Mouse (Mus musculus): Measurements from ENCODE around the gene Tmem208. TPM values are rescaled to one million over a fixed set of nuclear protein-coding genes. Genes with fewer than 3 reads are reported as not detected.

The Tmem208 gene
- polyA plus RNA-seq, 1 experiment from 2014 or later = 141 TPM

GRCm38 (mm10) chr8:105355179-105356024 is 29.2 kb downstream of the Tmem208 start:
- no peak overlapping the region for H3K9ac ChIP-seq (ENCODE audit: low read depth, low read length)
- no peak for ATAC-seq
- no peak overlapping the region for H3K27ac ChIP-seq (ENCODE audit: low read length)
- peaks cover 8% of the 10 kb centered on the region; the same call in 1 of the 2 replicates for H3K4me1 ChIP-seq (ENCODE audit: control insufficient read depth, insufficient read depth, low read length)
- no peak overlapping the region for H3K4me3 ChIP-seq (ENCODE audit: low read length)
- no peaks in the 10 kb centered on the region for H3K9me3 ChIP-seq (ENCODE audit: control insufficient read depth, low read length)
- 69% methylated on average over 26 of the region's 26 CpGs for WGBS
- no peaks in the 10 kb centered on the region for H3K27me3 ChIP-seq (replicated peaks; ENCODE audit: control insufficient read depth, insufficient read depth, low read length)
- H3K36me3 ChIP-seq (ENCODE audit: control insufficient read depth, insufficient read depth, low read length) = no peaks in the 10 kb centered on the region
- H3K4me2 ChIP-seq (ENCODE audit: low read depth, low read length) = no peak overlapping the region

GRCm38 (mm10) chr8:105356681-105357080 is 30.5 kb downstream of the Tmem208 start:
- H3K27me3 ChIP-seq (replicated peaks; ENCODE audit: control insufficient read depth, insufficient read depth, low read length) = no peaks in the 10 kb centered on the region
- no peaks in the 10 kb centered on the region for H3K9me3 ChIP-seq (ENCODE audit: control insufficient read depth, low read length)
- WGBS = 85% methylated on average over 14 of the region's 14 CpGs
- H3K36me3 ChIP-seq (ENCODE audit: control insufficient read depth, insufficient read depth, low read length) = no peaks in the 10 kb centered on the region
- H3K4me3 ChIP-seq (ENCODE audit: low read length) = no peak overlapping the region
- peaks cover 8% of the 10 kb centered on the region; the same call in 1 of the 2 replicates for H3K4me1 ChIP-seq (ENCODE audit: control insufficient read depth, insufficient read depth, low read length)
- no peak overlapping the region for H3K27ac ChIP-seq (ENCODE audit: low read length)
- no peak for ATAC-seq
- H3K4me2 ChIP-seq (ENCODE audit: low read depth, low read length) = no peak overlapping the region
- no peak overlapping the region for H3K9ac ChIP-seq (ENCODE audit: low read depth, low read length)

DNA sequence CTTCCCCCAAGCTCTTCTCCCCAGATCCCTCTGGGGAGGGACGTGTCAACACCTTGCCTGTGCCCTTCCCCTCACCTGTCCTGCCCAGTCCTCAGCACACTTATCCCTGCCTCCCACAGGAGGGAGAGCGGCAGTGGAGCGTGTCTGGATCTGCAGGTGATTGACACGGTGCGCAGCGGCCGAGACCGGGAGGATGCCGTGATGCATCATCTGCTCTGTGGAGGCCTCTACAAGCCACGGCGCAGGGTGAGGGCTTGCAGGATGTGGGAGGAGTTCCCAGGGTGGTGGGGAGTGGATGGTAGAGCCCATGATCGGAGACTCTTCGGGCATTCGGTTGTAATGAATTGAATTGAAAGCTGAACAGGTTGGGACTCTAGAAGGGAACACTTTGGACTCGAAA is 33.1 kb downstream of the Tmem208 start:
- H3K4me2 ChIP-seq (ENCODE audit: low read depth, low read length) = no peak overlapping the region
- no peak for ATAC-seq

GRCm38 (mm10) chr8:105359646-105360045 is 33.5 kb downstream of the Tmem208 start:
- 40% methylated on average over 4 of the region's 4 CpGs for WGBS
- Histone ChIP-seq H3K9ac (ENCODE audit: low read depth, low read length) (no peak overlapping the region), H3K27ac (ENCODE audit: low read length) (no peak overlapping the region), H3K4me1 (ENCODE audit: control insufficient read depth, insufficient read depth, low read length) (peaks cover 13% of the 10 kb centered on the region), H3K4me3 (ENCODE audit: low read length) (no peak overlapping the region), H3K27me3 (replicated peaks; ENCODE audit: control insufficient read depth, insufficient read depth, low read length) (no peaks in the 10 kb centered on the region), H3K4me2 (ENCODE audit: low read depth, low read length) (no peak overlapping the region), H3K36me3 (ENCODE audit: control insufficient read depth, insufficient read depth, low read length) (no peaks in the 10 kb centered on the region), H3K9me3 (ENCODE audit: control insufficient read depth, low read length) (no peaks in the 10 kb centered on the region)
- peak; percentile 43; the same call in 1 of the 2 replicates for ATAC-seq

More for the DNA sequence above, 33.1 kb downstream of the Tmem208 start:
- no peaks in the 10 kb centered on the region for H3K9me3 ChIP-seq (ENCODE audit: control insufficient read depth, low read length)
- H3K4me3 ChIP-seq (ENCODE audit: low read length) = no peak overlapping the region
- WGBS = 71% methylated on average over 15 of the region's 15 CpGs
- no peaks in the 10 kb centered on the region for H3K27me3 ChIP-seq (replicated peaks; ENCODE audit: control insufficient read depth, insufficient read depth, low read length)
- H3K9ac ChIP-seq (ENCODE audit: low read depth, low read length) = no peak overlapping the region
- H3K27ac ChIP-seq (ENCODE audit: low read length) = no peak overlapping the region
- H3K4me1 ChIP-seq (ENCODE audit: control insufficient read depth, insufficient read depth, low read length) = peaks cover 13% of the 10 kb centered on the region
- H3K36me3 ChIP-seq (ENCODE audit: control insufficient read depth, insufficient read depth, low read length) = no peaks in the 10 kb centered on the region

- Histone ChIP-seq H3K9ac (ENCODE audit: low read depth, low read length) (no peak overlapping the region), H3K27ac (ENCODE audit: low read length) (peak overlapping the region; percentile 47), H3K27me3 (replicated peaks; ENCODE audit: control insufficient read depth, insufficient read depth, low read length) (no peaks in the 10 kb centered on the region), H3K4me1 (ENCODE audit: control insufficient read depth, insufficient read depth, low read length) (peaks cover 5% of the 10 kb centered on the region), H3K4me2 (ENCODE audit: low read depth, low read length) (no peak overlapping the region), H3K9me3 (ENCODE audit: control insufficient read depth, low read length) (no peaks in the 10 kb centered on the region), H3K36me3 (ENCODE audit: control insufficient read depth, insufficient read depth, low read length) (no peaks in the 10 kb centered on the region), H3K4me3 (ENCODE audit: low read length) (no peak overlapping the region)
- WGBS = 53% methylated on average over 12 of the region's 12 CpGs
- peak; percentile 39 for ATAC-seq
Measured at GRCm38 (mm10) chr8:105361751-105362702, 35.9 kb downstream of the Tmem208 start.

DNA sequence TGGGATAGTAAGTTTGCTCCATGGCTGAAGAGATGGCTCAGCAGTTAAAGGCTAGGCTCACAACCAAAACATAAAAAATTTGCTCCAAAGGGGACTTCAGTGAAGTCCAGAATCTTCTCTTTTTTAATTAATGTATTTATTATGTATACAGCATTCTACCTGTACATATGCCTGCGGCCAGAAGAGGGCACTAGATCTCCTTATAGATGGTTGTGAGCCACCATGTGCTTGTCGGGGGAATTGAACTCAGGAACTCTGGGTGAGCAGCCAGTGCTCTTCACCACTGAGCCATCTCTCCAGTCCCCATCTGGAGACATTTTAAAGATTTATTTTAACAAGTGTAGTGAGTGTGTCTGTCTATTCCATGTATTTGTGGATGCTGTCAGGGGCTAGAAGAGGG is 41.0 kb downstream of the Tmem208 start:
- H3K4me3 ChIP-seq (ENCODE audit: low read length) = no peak overlapping the region
- H3K9me3 ChIP-seq (ENCODE audit: control insufficient read depth, low read length) = no peaks in the 10 kb centered on the region
- H3K4me2 ChIP-seq (ENCODE audit: low read depth, low read length) = no peak overlapping the region
- ATAC-seq = no peak
- H3K9ac ChIP-seq (ENCODE audit: low read depth, low read length) = no peak overlapping the region
- peaks cover 5% of the 10 kb centered on the region for H3K4me1 ChIP-seq (ENCODE audit: control insufficient read depth, insufficient read depth, low read length)
- H3K27ac ChIP-seq (ENCODE audit: low read length) = no peak overlapping the region
- H3K27me3 ChIP-seq (replicated peaks; ENCODE audit: control insufficient read depth, insufficient read depth, low read length) = no peaks in the 10 kb centered on the region
- 67% methylated on average over 2 of the region's 2 CpGs for WGBS
- H3K36me3 ChIP-seq (ENCODE audit: control insufficient read depth, insufficient read depth, low read length) = no peaks in the 10 kb centered on the region

DNA sequence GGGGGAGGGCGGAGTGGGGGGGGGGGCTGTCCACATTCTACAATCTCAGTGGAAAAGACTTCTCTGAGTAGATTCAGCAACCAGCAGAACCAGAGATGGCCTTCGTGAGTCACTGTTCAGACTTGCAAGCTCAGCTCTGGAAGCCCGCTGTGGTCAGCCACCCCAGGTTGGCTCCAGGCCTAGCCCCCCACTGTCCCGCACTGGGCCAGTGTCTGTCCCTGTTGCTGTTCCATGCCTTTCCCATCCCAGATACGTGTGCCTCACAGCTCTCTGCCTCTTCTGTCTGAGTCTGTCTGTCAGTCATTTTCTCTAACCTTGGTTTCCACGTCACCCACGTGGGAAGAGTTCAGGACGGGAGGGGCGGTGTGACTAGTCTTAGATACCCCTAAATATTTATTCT is 46.3 kb downstream of the Tmem208 start:
- Histone ChIP-seq H3K27ac (ENCODE audit: low read length) (no peak overlapping the region), H3K4me3 (ENCODE audit: low read length) (no peak overlapping the region), H3K9ac (ENCODE audit: low read depth, low read length) (no peak overlapping the region), H3K36me3 (ENCODE audit: control insufficient read depth, insufficient read depth, low read length) (no peaks in the 10 kb centered on the region), H3K27me3 (replicated peaks; ENCODE audit: control insufficient read depth, insufficient read depth, low read length) (no peaks in the 10 kb centered on the region), H3K4me2 (ENCODE audit: low read depth, low read length) (no peak overlapping the region), H3K4me1 (ENCODE audit: control insufficient read depth, insufficient read depth, low read length) (no peaks in the 10 kb centered on the region), H3K9me3 (ENCODE audit: control insufficient read depth, low read length) (0 out of 2 replicates have a peak, but pooled peaks cover 3% of the 10 kb centered on the region)
- 81% methylated on average over 9 of the region's 9 CpGs for WGBS
- ATAC-seq = no peak

DNA sequence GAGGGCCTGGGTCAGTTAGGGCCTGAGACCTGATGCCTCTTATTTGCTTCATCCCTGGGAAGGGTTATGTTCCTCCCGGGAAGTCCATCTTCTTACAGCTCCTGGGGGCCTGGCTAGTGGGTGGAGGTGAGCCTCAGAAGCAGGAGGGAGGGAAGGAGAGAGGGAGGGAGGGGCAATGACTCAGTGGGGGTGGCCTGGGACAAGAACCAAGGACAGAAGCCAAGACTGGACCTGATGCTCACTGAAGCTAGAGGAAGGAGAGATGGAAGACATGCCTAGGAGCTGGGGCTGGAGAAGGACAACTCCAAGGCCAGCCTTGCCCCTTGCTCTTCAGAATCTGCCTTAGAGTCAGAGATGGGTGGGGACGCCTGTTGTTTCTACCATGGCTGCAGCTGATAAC is 46.9 kb downstream of the Tmem208 start, which contains the start of gene Plekhg4:
TSS of gene Plekhg4 (plus strand) at position 243 of the 400 bp plus-strand sequence.
- Histone ChIP-seq H3K9ac (ENCODE audit: low read depth, low read length) (no peak within 1 kb of the TSS), H3K36me3 (ENCODE audit: control insufficient read depth, insufficient read depth, low read length) (no peaks in the 10 kb centered on the region), H3K27me3 (replicated peaks; ENCODE audit: control insufficient read depth, insufficient read depth, low read length) (no peaks in the 10 kb centered on the region), H3K4me2 (ENCODE audit: low read depth, low read length) (0 out of 2 replicates have a peak within 1 kb of the TSS, but pooled peaks have one; percentile 35), H3K27ac (ENCODE audit: low read length) (no peak within 1 kb of the TSS), H3K4me3 (ENCODE audit: low read length) (no peak within 1 kb of the TSS), H3K4me1 (ENCODE audit: control insufficient read depth, insufficient read depth, low read length) (no peaks in the 10 kb centered on the region), H3K9me3 (ENCODE audit: control insufficient read depth, low read length) (0 out of 2 replicates have a peak, but pooled peaks cover 3% of the 10 kb centered on the region)
- ATAC-seq = no peak
- WGBS = 54% methylated on average over 2 of the region's 2 CpGs

DNA sequence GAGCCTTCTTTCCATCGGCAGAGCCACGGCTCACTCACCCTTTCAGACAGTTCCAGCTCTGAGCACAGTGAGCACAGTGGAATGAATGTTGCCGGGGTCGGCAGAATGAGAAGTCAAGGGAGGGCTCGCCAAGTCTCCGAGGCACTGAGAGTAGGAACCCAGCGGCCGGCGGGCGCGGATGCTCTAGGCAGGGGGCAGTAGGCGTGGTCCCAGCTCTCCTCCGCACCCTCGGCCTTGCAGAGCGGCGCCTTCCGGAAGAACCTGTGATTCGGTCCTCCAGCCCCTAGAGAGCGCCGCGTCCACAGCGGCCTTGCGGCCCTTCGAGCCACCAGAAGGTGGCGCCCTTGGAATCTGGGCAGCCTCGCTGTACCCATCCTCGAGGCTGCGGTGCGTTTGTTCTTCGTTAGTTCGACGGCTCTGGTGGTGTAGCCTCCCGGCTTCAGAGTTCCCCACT is 48.4 kb downstream of the Tmem208 start:
- Histone ChIP-seq H3K4me3 (ENCODE audit: low read length) (peak overlapping the region; percentile 15; the same call in 1 of the 2 replicates), H3K4me1 (ENCODE audit: control insufficient read depth, insufficient read depth, low read length) (peaks cover 3% of the 10 kb centered on the region; the same call in 1 of the 2 replicates), H3K27ac (ENCODE audit: low read length) (no peak overlapping the region), H3K9me3 (ENCODE audit: control insufficient read depth, low read length) (0 out of 2 replicates have a peak, but pooled peaks cover 3% of the 10 kb centered on the region), H3K36me3 (ENCODE audit: control insufficient read depth, insufficient read depth, low read length) (no peaks in the 10 kb centered on the region), H3K27me3 (replicated peaks; ENCODE audit: control insufficient read depth, insufficient read depth, low read length) (no peaks in the 10 kb centered on the region), H3K4me2 (ENCODE audit: low read depth, low read length) (peak overlapping the region; percentile 35), H3K9ac (ENCODE audit: low read depth, low read length) (no peak overlapping the region)
- peak; percentile 63; the same call in 1 of the 2 replicates for ATAC-seq
- 27% methylated on average over 30 of the region's 33 CpGs for WGBS
